Mouse (Mus musculus): ENCODE measurements around the gene Tent5c. TPM values are rescaled to one million over a fixed set of nuclear protein-coding genes. Genes with fewer than 3 reads are reported as not detected.

The Tent5c gene
- polyA plus RNA-seq, 1 experiment from 2014 or later: 6.3 TPM

GRCm38 (mm10) chr3:100464596-100464995, 24.5 kb downstream of the Tent5c start:
- peaks cover 15% of the 10 kb centered on the region for H3K4me1 ChIP-seq
- H3K4me2 ChIP-seq (replicated peaks): no peak overlapping the region
- H3K9ac ChIP-seq: no peak overlapping the region
- no peaks in the 10 kb centered on the region for H3K27me3 ChIP-seq
- WGBS: 95% methylated on average over 5 of the region's 5 CpGs
- H3K9me3 ChIP-seq (replicated peaks): no peaks in the 10 kb centered on the region
- no peak overlapping the region for H3K27ac ChIP-seq (replicated peaks)
- no peak overlapping the region for H3K4me3 ChIP-seq (replicated peaks)
- no peak for ATAC-seq (ENCODE audit: insufficient number of reproducible peaks, low FRiP score, low TSS enrichment, low read depth)
- H3K36me3 ChIP-seq: no peaks in the 10 kb centered on the region

GRCm38 (mm10) chr3:100463959-100464265, 25.2 kb downstream of the Tent5c start:
- ATAC-seq (ENCODE audit: insufficient number of reproducible peaks, low FRiP score, low TSS enrichment, low read depth): no peak
- Histone ChIP-seq H3K27ac (replicated peaks) (no peak overlapping the region), H3K27me3 (no peaks in the 10 kb centered on the region), H3K4me1 (peaks cover 15% of the 10 kb centered on the region), H3K9me3 (replicated peaks) (no peaks in the 10 kb centered on the region), H3K36me3 (no peaks in the 10 kb centered on the region), H3K9ac (no peak overlapping the region), H3K4me3 (replicated peaks) (no peak overlapping the region), H3K4me2 (replicated peaks) (no peak overlapping the region)
- WGBS: 41% methylated on average over 2 of the region's 2 CpGs

GRCm38 (mm10) chr3:100463160-100463958, 25.8 kb downstream of the Tent5c start:
- Histone ChIP-seq H3K9me3 (replicated peaks) (no peaks in the 10 kb centered on the region), H3K4me1 (peaks cover 15% of the 10 kb centered on the region), H3K27me3 (no peaks in the 10 kb centered on the region), H3K27ac (replicated peaks) (no peak overlapping the region), H3K36me3 (no peaks in the 10 kb centered on the region), H3K4me2 (replicated peaks) (no peak overlapping the region), H3K9ac (no peak overlapping the region), H3K4me3 (replicated peaks) (no peak overlapping the region)
- ATAC-seq (ENCODE audit: insufficient number of reproducible peaks, low FRiP score, low TSS enrichment, low read depth): peak; percentile 71; the same call in 1 of the 2 replicates
- 15% methylated on average over 12 of the region's 12 CpGs for WGBS

- Histone ChIP-seq H3K27ac (replicated peaks) (no peak overlapping the region), H3K4me1 (peaks cover 15% of the 10 kb centered on the region), H3K9ac (no peak overlapping the region), H3K4me2 (replicated peaks) (no peak overlapping the region), H3K4me3 (replicated peaks) (no peak overlapping the region), H3K36me3 (no peaks in the 10 kb centered on the region), H3K27me3 (no peaks in the 10 kb centered on the region), H3K9me3 (replicated peaks) (no peaks in the 10 kb centered on the region)
- 0 out of 2 replicates have a peak, but pooled peaks have one; percentile 11 for ATAC-seq (ENCODE audit: insufficient number of reproducible peaks, low FRiP score, low TSS enrichment, low read depth)
- 61% methylated on average over 8 of the region's 8 CpGs for WGBS
Measured at GRCm38 (mm10) chr3:100462235-100463083, 26.7 kb downstream of the Tent5c start.

- H3K36me3 ChIP-seq: no peaks in the 10 kb centered on the region
- no peak overlapping the region for H3K9ac ChIP-seq
- peaks cover 15% of the 10 kb centered on the region for H3K4me1 ChIP-seq
- WGBS: 83% methylated on average over 2 of the region's 2 CpGs
- H3K4me2 ChIP-seq (replicated peaks): no peak overlapping the region
- no peaks in the 10 kb centered on the region for H3K9me3 ChIP-seq (replicated peaks)
- H3K27ac ChIP-seq (replicated peaks): no peak overlapping the region
- ATAC-seq (ENCODE audit: insufficient number of reproducible peaks, low FRiP score, low TSS enrichment, low read depth): no peak
- H3K4me3 ChIP-seq (replicated peaks): no peak overlapping the region
- no peaks in the 10 kb centered on the region for H3K27me3 ChIP-seq
Measured at GRCm38 (mm10) chr3:100460510-100460909, 28.6 kb downstream of the Tent5c start.

- H3K27ac ChIP-seq (replicated peaks): no peak overlapping the region
- ATAC-seq (ENCODE audit: insufficient number of reproducible peaks, low FRiP score, low TSS enrichment, low read depth): no peak
- 82% methylated on average over 7 of the region's 7 CpGs for WGBS
Measured at GRCm38 (mm10) chr3:100443798-100444500, 45.2 kb downstream of the Tent5c start.

GRCm38 (mm10) chr3:100442499-100442898, 46.6 kb downstream of the Tent5c start:
- Histone ChIP-seq H3K27me3 (no peaks in the 10 kb centered on the region), H3K4me3 (replicated peaks) (no peak overlapping the region), H3K4me1 (no peaks in the 10 kb centered on the region), H3K9me3 (replicated peaks) (no peaks in the 10 kb centered on the region), H3K36me3 (no peaks in the 10 kb centered on the region), H3K27ac (replicated peaks) (no peak overlapping the region), H3K4me2 (replicated peaks) (no peak overlapping the region), H3K9ac (no peak overlapping the region)
- WGBS: 76% methylated on average over 6 of the region's 6 CpGs
- ATAC-seq (ENCODE audit: insufficient number of reproducible peaks, low FRiP score, low TSS enrichment, low read depth): no peak

More at GRCm38 (mm10) chr3:100443798-100444500, 45.2 kb downstream of the Tent5c start:
- Histone ChIP-seq H3K36me3 (no peaks in the 10 kb centered on the region), H3K4me3 (replicated peaks) (no peak overlapping the region), H3K27me3 (no peaks in the 10 kb centered on the region), H3K4me1 (no peaks in the 10 kb centered on the region), H3K4me2 (replicated peaks) (no peak overlapping the region), H3K9me3 (replicated peaks) (no peaks in the 10 kb centered on the region), H3K9ac (no peak overlapping the region)

- Histone ChIP-seq H3K36me3 (no peaks in the 10 kb centered on the region), H3K4me1 (no peaks in the 10 kb centered on the region), H3K4me2 (replicated peaks) (no peak overlapping the region), H3K27me3 (no peaks in the 10 kb centered on the region), H3K9me3 (replicated peaks) (no peaks in the 10 kb centered on the region), H3K4me3 (replicated peaks) (no peak overlapping the region), H3K27ac (replicated peaks) (no peak overlapping the region), H3K9ac (no peak overlapping the region)
- no peak for ATAC-seq (ENCODE audit: insufficient number of reproducible peaks, low FRiP score, low TSS enrichment, low read depth)
- WGBS: 62% methylated on average over 4 of the region's 4 CpGs
Measured at GRCm38 (mm10) chr3:100440754-100441153, 48.4 kb downstream of the Tent5c start.

GRCm38 (mm10) chr3:100440009-100440408, 49.1 kb downstream of the Tent5c start:
- ATAC-seq (ENCODE audit: insufficient number of reproducible peaks, low FRiP score, low TSS enrichment, low read depth): no peak

GRCm38 (mm10) chr3:100439088-100439487, 50.0 kb downstream of the Tent5c start:
- ATAC-seq (ENCODE audit: insufficient number of reproducible peaks, low FRiP score, low TSS enrichment, low read depth): no peak
- no peak overlapping the region for H3K9ac ChIP-seq
- no peaks in the 10 kb centered on the region for H3K36me3 ChIP-seq
- 59% methylated on average over 3 of the region's 3 CpGs for WGBS
- no peaks in the 10 kb centered on the region for H3K27me3 ChIP-seq
- no peaks in the 10 kb centered on the region for H3K9me3 ChIP-seq (replicated peaks)
- H3K4me1 ChIP-seq: no peaks in the 10 kb centered on the region
- H3K27ac ChIP-seq (replicated peaks): no peak overlapping the region
- no peak overlapping the region for H3K4me3 ChIP-seq (replicated peaks)
- no peak overlapping the region for H3K4me2 ChIP-seq (replicated peaks)

More at GRCm38 (mm10) chr3:100440009-100440408, 49.1 kb downstream of the Tent5c start:
- Histone ChIP-seq H3K9me3 (replicated peaks) (no peaks in the 10 kb centered on the region), H3K27ac (replicated peaks) (no peak overlapping the region), H3K4me1 (no peaks in the 10 kb centered on the region), H3K4me3 (replicated peaks) (no peak overlapping the region), H3K9ac (no peak overlapping the region), H3K36me3 (no peaks in the 10 kb centered on the region), H3K4me2 (replicated peaks) (no peak overlapping the region), H3K27me3 (no peaks in the 10 kb centered on the region)
- 67% methylated on average over 6 of the region's 6 CpGs for WGBS

GRCm38 (mm10) chr3:100438461-100439002, 50.6 kb downstream of the Tent5c start:
- 66% methylated on average over 4 of the region's 4 CpGs for WGBS

More at GRCm38 (mm10) chr3:100438461-100439002, 50.6 kb downstream of the Tent5c start:
- Histone ChIP-seq H3K27ac (replicated peaks) (no peak overlapping the region), H3K36me3 (no peaks in the 10 kb centered on the region), H3K27me3 (no peaks in the 10 kb centered on the region), H3K9me3 (replicated peaks) (no peaks in the 10 kb centered on the region), H3K9ac (no peak overlapping the region), H3K4me3 (replicated peaks) (no peak overlapping the region), H3K4me2 (replicated peaks) (no peak overlapping the region), H3K4me1 (no peaks in the 10 kb centered on the region)
- ATAC-seq (ENCODE audit: insufficient number of reproducible peaks, low FRiP score, low TSS enrichment, low read depth): no peak

Data from embryonic facial prominence, embryonic 15.5 days (tissue).